ENCODE assay signal across 24 mouse cellular contexts in genomic region chr9:21527100-21527801, GRCm38 (mm10). TPM values are rescaled to one million over a fixed set of nuclear protein-coding genes. Genes with fewer than 3 reads are reported as not detected.
DNase-seq lines count a peak whose midpoint lies in the region; ATAC-seq and TF ChIP-seq lines count a peak whose summit lies in the region.
"Had no signal": no experiment of that assay in that cellular context is flagged by ENCODE, and none has a peak within 500 bp of the region (broad histone marks: within the 10 kb centered on the region; RNA-seq: fewer than 3 reads in every experiment).

No protein-coding gene starts in this region.

- peak overlapping the region; percentile 29; the same call in 1 of the 2 replicates for H3K27ac ChIP-seq in spleen, adult 2 months (ENCODE audit: insufficient read depth, low read length)
- peak overlapping the region; percentile 61 for H3K27ac ChIP-seq in bone marrow, adult 2 months (ENCODE audit: control insufficient read depth, insufficient read depth, low read depth, low read length, poor library complexity)
- H3K27ac ChIP-seq in liver, embryonic 13.5 days = no peak overlapping the region
- H3K27ac ChIP-seq in macrophage = peak overlapping the region; percentile 99
- H3K27ac ChIP-seq in midbrain, embryonic 11.5 days (ENCODE audit: low read depth, low read length) = no peak overlapping the region
- no peak overlapping the region for H3K27ac ChIP-seq in forebrain, embryonic 15.5 days (replicated peaks)
- H3K27ac ChIP-seq: embryonic facial prominence, embryonic 12.5 days; forebrain, embryonic 12.5 days; heart, adult 2 months; heart, embryonic 15.5 days; hindbrain, embryonic 13.5 days had no signal

- TF ChIP-seq CTCF in spleen, adult 2 months (IDR thresholded peaks at IDR 0.05; ENCODE audit: extremely low read depth, insufficient read depth, insufficient read length, insufficient replicate concordance) = no peak
- no peak for TF ChIP-seq CTCF in bone marrow, adult 2 months (IDR thresholded peaks at IDR 0.05; ENCODE audit: control insufficient read depth, insufficient read depth, low read length)

- peaks cover 14% of the 10 kb centered on the region for H3K36me3 ChIP-seq in spleen, adult 2 months (ENCODE audit: control insufficient read depth, insufficient read depth, low read length)
- H3K36me3 ChIP-seq in liver, embryonic 13.5 days = no peaks in the 10 kb centered on the region
- peaks cover 20% of the 10 kb centered on the region for H3K36me3 ChIP-seq in macrophage (ENCODE audit: inconsistent target)
- no peaks in the 10 kb centered on the region for H3K36me3 ChIP-seq in midbrain, embryonic 11.5 days (ENCODE audit: control insufficient read depth, insufficient read depth, low read length)
- H3K36me3 ChIP-seq in forebrain, embryonic 15.5 days = no peaks in the 10 kb centered on the region
- H3K36me3 ChIP-seq: embryonic facial prominence, embryonic 12.5 days; G1E; heart, embryonic 15.5 days; hindbrain, embryonic 13.5 days had no signal

- WGBS in spleen, adult 2 months = 89% methylated on average over 2 of the region's 2 CpGs
- 76% methylated on average over 2 of the region's 2 CpGs for WGBS in bone marrow, adult 2 months
- 65% methylated on average over 2 of the region's 2 CpGs for WGBS in liver, embryonic 13.5 days (ENCODE audit: insufficient replicate concordance)
- no CpG with 5 or more reads among the region's 2 CpGs for WGBS in macrophage (ENCODE audit: missing documents)
- 91% methylated on average over 2 of the region's 2 CpGs for WGBS in midbrain, embryonic 11.5 days
- WGBS in forebrain, embryonic 15.5 days = 98% methylated on average over 2 of the region's 2 CpGs

- H3K9me3 ChIP-seq in liver, embryonic 13.5 days (replicated peaks) = no peaks in the 10 kb centered on the region
- H3K9me3 ChIP-seq in midbrain, embryonic 11.5 days (ENCODE audit: control insufficient read depth, low read length) = no peaks in the 10 kb centered on the region
- H3K9me3 ChIP-seq in forebrain, embryonic 15.5 days = no peaks in the 10 kb centered on the region
- H3K9me3 ChIP-seq: embryonic facial prominence, embryonic 12.5 days; forebrain, embryonic 12.5 days; G1E; heart, embryonic 15.5 days; hindbrain, embryonic 13.5 days had no signal

- no peak for TF ChIP-seq POLR2A in spleen, adult 2 months (IDR thresholded peaks at IDR 0.05; ENCODE audit: low read depth, low read length)
- no peak for TF ChIP-seq POLR2A in bone marrow, adult 2 months (IDR thresholded peaks at IDR 0.05; ENCODE audit: borderline replicate concordance, control insufficient read depth, low read depth, low read length)

- 0 out of 2 replicates have a peak overlapping the region, but pooled peaks have one; percentile 12 for H3K4me2 ChIP-seq in liver, embryonic 13.5 days
- H3K4me2 ChIP-seq in midbrain, embryonic 11.5 days = no peak overlapping the region
- no peak overlapping the region for H3K4me2 ChIP-seq in forebrain, embryonic 15.5 days (replicated peaks)
- H3K4me2 ChIP-seq: embryonic facial prominence, embryonic 12.5 days; forebrain, embryonic 12.5 days; heart, embryonic 11.5 days; hindbrain, embryonic 13.5 days had no signal

- peaks cover 12% of the 10 kb centered on the region; the same call in 1 of the 2 replicates for H3K4me1 ChIP-seq in spleen, adult 2 months (ENCODE audit: control insufficient read depth, insufficient read depth, insufficient read length)
- peaks cover 1% of the 10 kb centered on the region; the same call in 1 of the 2 replicates for H3K4me1 ChIP-seq in bone marrow, adult 2 months (ENCODE audit: control insufficient read depth, insufficient read depth, low read length)
- peaks cover 18% of the 10 kb centered on the region for H3K4me1 ChIP-seq in liver, embryonic 13.5 days (replicated peaks)
- no peaks in the 10 kb centered on the region for H3K4me1 ChIP-seq in midbrain, embryonic 11.5 days (ENCODE audit: control insufficient read depth, insufficient read depth, low read length)
- no peaks in the 10 kb centered on the region for H3K4me1 ChIP-seq in forebrain, embryonic 15.5 days
- H3K4me1 ChIP-seq: embryonic facial prominence, embryonic 12.5 days had no signal

- no peak overlapping the region for H3K9ac ChIP-seq in liver, embryonic 13.5 days
- no peak overlapping the region for H3K9ac ChIP-seq in midbrain, embryonic 11.5 days (ENCODE audit: low read length)
- no peak overlapping the region for H3K9ac ChIP-seq in forebrain, embryonic 15.5 days (replicated peaks)
- H3K9ac ChIP-seq: embryonic facial prominence, embryonic 12.5 days; forebrain, embryonic 12.5 days; forebrain, postnatal 0 days; hindbrain, embryonic 13.5 days had no signal

- H3K4me3 ChIP-seq in spleen, adult 2 months (ENCODE audit: extremely low read depth, insufficient read depth, insufficient read length) = no peak overlapping the region
- H3K4me3 ChIP-seq in bone marrow, adult 2 months (replicated peaks; ENCODE audit: control insufficient read depth, low read depth, low read length) = peak overlapping the region; percentile 37
- no peak overlapping the region for H3K4me3 ChIP-seq in liver, embryonic 13.5 days (replicated peaks)
- peak overlapping the region; percentile 85; the same call in 1 of the 2 replicates for H3K4me3 ChIP-seq in macrophage (ENCODE audit: inconsistent target)
- no peak overlapping the region for H3K4me3 ChIP-seq in midbrain, embryonic 11.5 days (ENCODE audit: low read depth, low read length)
- no peak overlapping the region for H3K4me3 ChIP-seq in forebrain, embryonic 15.5 days
- H3K4me3 ChIP-seq: embryonic facial prominence, embryonic 12.5 days; forebrain, embryonic 12.5 days; heart, adult 2 months; hindbrain, embryonic 13.5 days had no signal

- no peaks in the 10 kb centered on the region for H3K27me3 ChIP-seq in spleen, adult 2 months (ENCODE audit: control insufficient read depth, insufficient read depth, low read length)
- H3K27me3 ChIP-seq in liver, embryonic 13.5 days = no peaks in the 10 kb centered on the region
- no peaks in the 10 kb centered on the region for H3K27me3 ChIP-seq in midbrain, embryonic 11.5 days (ENCODE audit: control insufficient read depth, insufficient read depth, low read length)
- H3K27me3 ChIP-seq in forebrain, embryonic 15.5 days = no peaks in the 10 kb centered on the region
- H3K27me3 ChIP-seq: embryonic facial prominence, embryonic 12.5 days; forebrain, embryonic 12.5 days; heart, embryonic 15.5 days; hindbrain, embryonic 13.5 days; Patski had no signal

- no peak for DNase-seq in spleen, adult 2 months (ENCODE audit: low read depth in 1 of 2, low spot score in 2 of 2)
- no peak for DNase-seq in spleen, adult 12 weeks (ENCODE audit: low spot score)
- DNase-seq in liver, embryonic 13.5 days = no peak
- DNase-seq in cerebellum, postnatal 10 days = no peak
- no peak for DNase-seq in midbrain, embryonic 11.5 days (ENCODE audit: low spot score, missing footprints)
- DNase-seq: adrenal gland, adult 2 months; adrenal gland, postnatal 25 days; cerebellum, adult 11 months; cerebellum, adult 8-10 months; cerebellum, postnatal 25 days; forebrain, postnatal 0 days; gastrocnemius, postnatal 14 days; heart, postnatal 14 days had no signal

- peaks cover 28% of the 10 kb centered on the region for H3K79me2 ChIP-seq in macrophage (ENCODE audit: inconsistent target)

- no peak for ATAC-seq in liver, embryonic 13.5 days (ENCODE audit: low read depth)
- ATAC-seq in midbrain, embryonic 11.5 days (ENCODE audit: low FRiP score) = no peak
- no peak for ATAC-seq in forebrain, embryonic 15.5 days (replicated peaks)
- ATAC-seq: forebrain, postnatal 0 days; Patski had no signal

RNA-seq across cellular contexts. Expression of gene AB124611, which starts 1.3 kb away (rescaled TPM):
- 69.1 and 79.0 TPM in 2 replicates for polyA plus RNA-seq in spleen, adult 2 months (2012; rRNA removed)
- polyA plus RNA-seq in bone marrow, adult 2 months (2011; ENCODE audit: insufficient read depth, insufficient read length, low replicate concordance, missing spikeins) = 53.1 and 110 TPM in 2 replicates
- 3.5 and 4.1 TPM in 2 replicates for polyA plus RNA-seq in liver, embryonic 13.5 days (2015; fragmentation: Nextera tagmentation; extraction: Ambion mirVana)
- total RNA-seq in macrophage (2018; cell fraction: chromatin; rRNA removed) = 100 to 1,000 TPM in 6 of 26 experiments, 10 to 100 TPM in 20; 15.4 to 119 (median 65.8) TPM
- 100 to 1,000 TPM; 131 to 227 (median 183) TPM for total RNA-seq in macrophage (2018; cell fraction: cytosol; rRNA removed)
- 100 to 1,000 TPM in 12 of 26 experiments, 10 to 100 TPM in 14; 50.9 to 161 (median 97.0) TPM for total RNA-seq in macrophage (2018; cell fraction: nucleus; rRNA removed)
- 88.5 to 191 TPM (median 116 TPM) in 3 replicates for polyA plus RNA-seq in macrophage (2018)
- 2.9 and 3.2 TPM in 2 replicates for polyA plus RNA-seq in midbrain, embryonic 11.5 days (2014; fragmentation: Nextera tagmentation; extraction: Ambion mirVana)
- polyA plus RNA-seq in forebrain, embryonic 15.5 days (2015; fragmentation: Nextera tagmentation; extraction: Ambion mirVana) = 3.0 and 3.8 TPM in 2 replicates
- polyA plus RNA-seq: Patski had no signal

RNA-seq across cellular contexts. Expression of gene Tmed1, which starts 17.2 kb away (rescaled TPM):
- 10.5 and 13.5 TPM in 2 replicates for polyA plus RNA-seq in spleen, adult 2 months (2012; rRNA removed)
- polyA plus RNA-seq in bone marrow, adult 2 months (2011; ENCODE audit: insufficient read depth, insufficient read length, low replicate concordance, missing spikeins) = 6.7 and 7.6 TPM in 2 replicates
- polyA plus RNA-seq in liver, embryonic 13.5 days (2015; fragmentation: Nextera tagmentation; extraction: Ambion mirVana) = 36.9 and 38.5 TPM in 2 replicates
- total RNA-seq in macrophage (2018; cell fraction: chromatin; rRNA removed) = 10 to 100 TPM in 1 of 26 experiments, 1 to 10 TPM in 24, under 1 TPM in 1; 0.76 to 10.5 (median 3.7) TPM
- 10 to 100 TPM in 21 of 26 experiments, 1 to 10 TPM in 5; 5.6 to 15.4 (median 11.2) TPM for total RNA-seq in macrophage (2018; cell fraction: cytosol; rRNA removed)
- 10 to 100 TPM in 5 of 26 experiments, 1 to 10 TPM in 21; 3.3 to 13.1 (median 7.4) TPM for total RNA-seq in macrophage (2018; cell fraction: nucleus; rRNA removed)
- 5.5 to 16.0 TPM (median 11.8 TPM) in 3 replicates for polyA plus RNA-seq in macrophage (2018)
- 64.5 and 68.0 TPM in 2 replicates for polyA plus RNA-seq in midbrain, embryonic 11.5 days (2014; fragmentation: Nextera tagmentation; extraction: Ambion mirVana)
- polyA plus RNA-seq in forebrain, embryonic 15.5 days (2015; fragmentation: Nextera tagmentation; extraction: Ambion mirVana) = 56.4 and 57.7 TPM in 2 replicates

RNA-seq across cellular contexts. Expression of gene Carm1, which starts 19.4 kb away (rescaled TPM):
- 59.3 and 87.8 TPM in 2 replicates for polyA plus RNA-seq in spleen, adult 2 months (2012; rRNA removed)
- 29.7 and 37.6 TPM in 2 replicates for polyA plus RNA-seq in bone marrow, adult 2 months (2011; ENCODE audit: insufficient read depth, insufficient read length, low replicate concordance, missing spikeins)
- 15.5 and 16.9 TPM in 2 replicates for polyA plus RNA-seq in liver, embryonic 13.5 days (2015; fragmentation: Nextera tagmentation; extraction: Ambion mirVana)
- 10 to 100 TPM; 16.3 to 53.7 (median 29.1) TPM for total RNA-seq in macrophage (2018; cell fraction: chromatin; rRNA removed)
- 10 to 100 TPM; 11.5 to 21.4 (median 15.7) TPM for total RNA-seq in macrophage (2018; cell fraction: cytosol; rRNA removed)
- 10 to 100 TPM; 11.4 to 44.2 (median 20.9) TPM for total RNA-seq in macrophage (2018; cell fraction: nucleus; rRNA removed)
- 14.6 to 27.6 TPM (median 25.0 TPM) in 3 replicates for polyA plus RNA-seq in macrophage (2018)
- 53.4 and 63.1 TPM in 2 replicates for polyA plus RNA-seq in midbrain, embryonic 11.5 days (2014; fragmentation: Nextera tagmentation; extraction: Ambion mirVana)
- polyA plus RNA-seq in forebrain, embryonic 15.5 days (2015; fragmentation: Nextera tagmentation; extraction: Ambion mirVana) = 37.3 and 46.0 TPM in 2 replicates

Comparison
In these comparisons a context has a peak if more than half of its experiments do, and no peak if none do; other contexts are left out.
1. H3K27ac ChIP-seq: peak in spleen, adult 2 months (single experiment), bone marrow, adult 2 months (single experiment) and macrophage (single experiment); none in liver, embryonic 13.5 days (single experiment), midbrain, embryonic 11.5 days (single experiment) and forebrain, embryonic 15.5 days (single experiment).
2. H3K4me3 ChIP-seq: peak in bone marrow, adult 2 months (single experiment) and macrophage (single experiment); none in spleen, adult 2 months (single experiment), liver, embryonic 13.5 days (single experiment), midbrain, embryonic 11.5 days (single experiment) and forebrain, embryonic 15.5 days (single experiment).
3. RNA of gene AB124611, which starts 1.3 kb away (polyA plus RNA-seq): 88.5 to 191 TPM in macrophage, 53.1 to 110 TPM in bone marrow, adult 2 months and 69.1 to 79.0 TPM in spleen, adult 2 months; 3.5 to 4.1 TPM in liver, embryonic 13.5 days, 3.0 to 3.8 TPM in forebrain, embryonic 15.5 days and 2.9 to 3.2 TPM in midbrain, embryonic 11.5 days; every median in the first group is over 10 times any median in the second.